Mouse (Mus musculus): ENCODE measurements around the gene Marc2. TPM values are rescaled to one million over a fixed set of nuclear protein-coding genes. Genes with fewer than 3 reads are reported as not detected.
A peak's percentile ranks its signal among the peaks of the same experiment; 100 is the strongest.

The Marc2 gene
- polyA plus RNA-seq, 1 experiment from 2014 or later = 177 TPM

GRCm38 (mm10) chr1:184782161-184782513 lies 64.1 kb downstream of the Marc2 start:
- 49% methylated on average over 14 of the region's 14 CpGs for WGBS
- Histone ChIP-seq H3K27ac (ENCODE audit: low read depth, low read length) (no peak overlapping the region), H3K4me2 (replicated peaks; ENCODE audit: low read depth, low read length) (no peak overlapping the region), H3K9me3 (ENCODE audit: control insufficient read depth, low read length) (no peaks in the 10 kb centered on the region), H3K36me3 (ENCODE audit: control insufficient read depth, insufficient read depth, low read length) (no peaks in the 10 kb centered on the region), H3K4me3 (ENCODE audit: low read length) (no peak overlapping the region), H3K9ac (ENCODE audit: low read depth, low read length) (no peak overlapping the region), H3K4me1 (ENCODE audit: control insufficient read depth, insufficient read depth, low read length) (no peaks in the 10 kb centered on the region), H3K27me3 (ENCODE audit: control insufficient read depth, insufficient read depth, low read length) (peaks cover 4% of the 10 kb centered on the region; the same call in 1 of the 2 replicates)
- peak; percentile 61; the same call in 1 of the 2 replicates for ATAC-seq (ENCODE audit: low FRiP score, low TSS enrichment)

DNA sequence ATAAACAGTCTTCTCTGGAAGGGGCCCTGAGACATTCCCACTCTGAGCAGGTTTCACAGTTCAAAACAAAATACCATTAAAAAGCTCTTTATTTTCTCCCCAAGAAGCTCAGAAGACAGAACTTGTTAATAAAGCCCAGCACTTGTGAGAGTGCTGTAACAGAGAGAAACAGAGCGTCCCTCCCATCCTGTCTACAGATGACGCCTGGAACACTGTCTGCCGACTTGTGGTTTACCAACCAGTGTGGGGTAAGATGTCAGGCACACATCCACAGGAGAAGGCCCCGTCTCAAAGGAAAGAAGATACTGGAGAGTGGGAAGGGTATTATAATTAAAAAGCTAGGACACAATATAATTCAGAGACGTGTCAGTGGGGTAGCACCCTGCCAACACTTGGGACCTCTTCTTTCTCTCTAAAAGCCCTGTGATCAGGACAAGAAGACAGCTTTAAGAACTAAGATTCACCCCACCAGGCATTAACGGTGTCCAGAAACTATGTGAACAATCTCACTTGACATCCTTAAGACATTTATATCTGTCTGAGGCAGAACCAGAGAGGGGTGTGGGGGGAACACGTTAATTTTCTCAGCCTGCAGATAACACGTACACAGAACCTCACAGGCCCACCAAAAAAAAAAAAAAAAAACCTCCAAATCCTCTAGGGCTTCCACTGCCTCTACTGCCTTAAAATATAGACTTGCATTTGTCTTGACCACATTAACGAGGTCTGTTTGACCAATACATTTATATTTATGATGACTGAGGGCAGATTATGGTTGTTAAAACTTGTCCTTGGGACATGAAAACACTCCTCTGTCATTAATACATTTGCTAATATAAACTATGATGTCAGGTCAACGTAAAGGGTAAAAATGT lies 64.7 kb downstream of the Marc2 start:
- no peak overlapping the region for H3K9ac ChIP-seq (ENCODE audit: low read depth, low read length)
- H3K4me1 ChIP-seq (ENCODE audit: control insufficient read depth, insufficient read depth, low read length) = no peaks in the 10 kb centered on the region
- H3K4me2 ChIP-seq (replicated peaks; ENCODE audit: low read depth, low read length) = no peak overlapping the region
- peaks cover 7% of the 10 kb centered on the region; the same call in 1 of the 2 replicates for H3K27me3 ChIP-seq (ENCODE audit: control insufficient read depth, insufficient read depth, low read length)
- ATAC-seq (ENCODE audit: low FRiP score, low TSS enrichment) = 0 out of 2 replicates have a peak, but pooled peaks have one; percentile 25
- H3K4me3 ChIP-seq (ENCODE audit: low read length) = no peak overlapping the region
- no peak overlapping the region for H3K27ac ChIP-seq (ENCODE audit: low read depth, low read length)
- 50% methylated on average over 10 of the region's 10 CpGs for WGBS
- H3K36me3 ChIP-seq (ENCODE audit: control insufficient read depth, insufficient read depth, low read length) = no peaks in the 10 kb centered on the region
- no peaks in the 10 kb centered on the region for H3K9me3 ChIP-seq (ENCODE audit: control insufficient read depth, low read length)

GRCm38 (mm10) chr1:184778157-184778556 lies 68.1 kb downstream of the Marc2 start:
- H3K4me2 ChIP-seq (replicated peaks; ENCODE audit: low read depth, low read length) = no peak overlapping the region
- no peaks in the 10 kb centered on the region for H3K4me1 ChIP-seq (ENCODE audit: control insufficient read depth, insufficient read depth, low read length)
- H3K27ac ChIP-seq (ENCODE audit: low read depth, low read length) = no peak overlapping the region
- ATAC-seq (ENCODE audit: low FRiP score, low TSS enrichment) = no peak
- no peaks in the 10 kb centered on the region for H3K9me3 ChIP-seq (ENCODE audit: control insufficient read depth, low read length)
- no peak overlapping the region for H3K4me3 ChIP-seq (ENCODE audit: low read length)
- H3K27me3 ChIP-seq (ENCODE audit: control insufficient read depth, insufficient read depth, low read length) = peaks cover 15% of the 10 kb centered on the region
- no peaks in the 10 kb centered on the region for H3K36me3 ChIP-seq (ENCODE audit: control insufficient read depth, insufficient read depth, low read length)
- no peak overlapping the region for H3K9ac ChIP-seq (ENCODE audit: low read depth, low read length)
- 90% methylated on average over 6 of the region's 6 CpGs for WGBS

DNA sequence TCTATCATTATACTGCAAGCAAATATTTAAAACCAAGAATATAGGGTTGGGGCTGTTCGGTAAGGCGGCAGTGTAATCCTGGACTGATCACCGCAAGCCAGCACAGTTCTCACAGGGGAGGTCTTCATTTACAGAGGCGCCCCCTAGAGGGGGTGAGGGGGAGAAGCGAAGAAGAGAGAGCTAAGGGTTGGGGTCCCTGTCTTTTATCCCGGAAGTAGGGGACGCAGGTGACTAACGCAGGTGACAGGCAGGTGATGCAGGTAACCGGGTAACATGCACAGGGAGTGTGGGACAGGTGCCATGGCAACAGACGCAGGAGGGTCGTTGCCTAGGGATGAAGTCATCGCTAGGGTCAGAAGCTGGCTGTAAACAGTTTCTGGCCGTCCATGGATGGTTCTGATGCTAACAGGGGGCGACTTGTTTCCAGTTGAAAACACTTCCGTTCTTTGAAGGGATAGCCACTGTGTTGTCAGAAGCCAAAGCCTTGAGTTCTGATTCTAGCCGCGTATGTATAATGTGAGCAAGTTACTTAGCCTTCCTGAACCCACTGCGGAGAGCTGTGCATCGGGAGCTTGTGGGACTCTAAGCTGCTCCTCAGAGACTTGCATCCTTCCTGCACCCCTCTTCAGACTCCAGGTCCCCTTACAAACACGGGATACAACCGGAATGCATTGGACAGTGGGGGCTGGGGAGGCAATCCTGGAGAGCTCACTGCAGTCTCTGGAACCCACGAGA lies 69.0 kb downstream of the Marc2 start:
- Histone ChIP-seq H3K4me1 (ENCODE audit: control insufficient read depth, insufficient read depth, low read length) (no peaks in the 10 kb centered on the region), H3K27ac (ENCODE audit: low read depth, low read length) (no peak overlapping the region), H3K27me3 (ENCODE audit: control insufficient read depth, insufficient read depth, low read length) (peaks cover 21% of the 10 kb centered on the region), H3K4me3 (ENCODE audit: low read length) (no peak overlapping the region), H3K9me3 (ENCODE audit: control insufficient read depth, low read length) (no peaks in the 10 kb centered on the region), H3K36me3 (ENCODE audit: control insufficient read depth, insufficient read depth, low read length) (no peaks in the 10 kb centered on the region), H3K4me2 (replicated peaks; ENCODE audit: low read depth, low read length) (no peak overlapping the region), H3K9ac (ENCODE audit: low read depth, low read length) (no peak overlapping the region)
- 0 out of 2 replicates have a peak, but pooled peaks have one; percentile 8 for ATAC-seq (ENCODE audit: low FRiP score, low TSS enrichment)
- 38% methylated on average over 22 of the region's 22 CpGs for WGBS

DNA sequence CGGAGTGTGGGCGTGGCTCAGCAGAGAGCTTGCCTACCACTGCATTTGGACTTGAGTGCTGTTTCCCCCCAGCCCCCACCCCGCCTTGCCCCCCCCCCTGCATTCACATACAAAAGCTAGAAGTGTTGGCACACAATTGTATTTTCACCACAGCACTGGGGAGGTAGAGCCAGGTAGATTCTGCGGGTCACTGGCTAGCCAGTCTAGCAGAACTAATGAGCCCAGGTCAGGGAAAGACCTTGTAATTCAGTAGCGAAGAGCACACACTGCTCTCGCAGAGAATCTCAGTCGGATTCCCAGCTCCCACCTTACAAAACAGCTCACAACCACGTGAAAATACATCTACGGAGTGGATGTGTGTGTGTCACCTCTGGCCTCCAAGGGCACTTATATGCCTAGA lies 71.0 kb downstream of the Marc2 start:
- Histone ChIP-seq H3K4me1 (ENCODE audit: control insufficient read depth, insufficient read depth, low read length) (0 out of 2 replicates have a peak, but pooled peaks cover 3% of the 10 kb centered on the region), H3K9me3 (ENCODE audit: control insufficient read depth, low read length) (no peaks in the 10 kb centered on the region), H3K36me3 (ENCODE audit: control insufficient read depth, insufficient read depth, low read length) (no peaks in the 10 kb centered on the region), H3K4me2 (replicated peaks; ENCODE audit: low read depth, low read length) (no peak overlapping the region), H3K4me3 (ENCODE audit: low read length) (no peak overlapping the region), H3K27me3 (ENCODE audit: control insufficient read depth, insufficient read depth, low read length) (peaks cover 21% of the 10 kb centered on the region), H3K27ac (ENCODE audit: low read depth, low read length) (no peak overlapping the region), H3K9ac (ENCODE audit: low read depth, low read length) (no peak overlapping the region)
- WGBS = 33% methylated on average over 9 of the region's 9 CpGs
- no peak for ATAC-seq (ENCODE audit: low FRiP score, low TSS enrichment)

GRCm38 (mm10) chr1:184771891-184772249 lies 74.4 kb downstream of the Marc2 start:
- Histone ChIP-seq H3K9me3 (ENCODE audit: control insufficient read depth, low read length) (no peaks in the 10 kb centered on the region), H3K36me3 (ENCODE audit: control insufficient read depth, insufficient read depth, low read length) (no peaks in the 10 kb centered on the region), H3K4me3 (ENCODE audit: low read length) (no peak overlapping the region), H3K9ac (ENCODE audit: low read depth, low read length) (no peak overlapping the region), H3K4me2 (replicated peaks; ENCODE audit: low read depth, low read length) (peak overlapping the region; percentile 19; the same call in 1 of the 2 replicates), H3K27me3 (ENCODE audit: control insufficient read depth, insufficient read depth, low read length) (peaks cover 14% of the 10 kb centered on the region), H3K4me1 (ENCODE audit: control insufficient read depth, insufficient read depth, low read length) (0 out of 2 replicates have a peak, but pooled peaks cover 3% of the 10 kb centered on the region), H3K27ac (ENCODE audit: low read depth, low read length) (no peak overlapping the region)
- peak; percentile 65 for ATAC-seq (ENCODE audit: low FRiP score, low TSS enrichment)
- WGBS = 8% methylated on average over 9 of the region's 9 CpGs

DNA sequence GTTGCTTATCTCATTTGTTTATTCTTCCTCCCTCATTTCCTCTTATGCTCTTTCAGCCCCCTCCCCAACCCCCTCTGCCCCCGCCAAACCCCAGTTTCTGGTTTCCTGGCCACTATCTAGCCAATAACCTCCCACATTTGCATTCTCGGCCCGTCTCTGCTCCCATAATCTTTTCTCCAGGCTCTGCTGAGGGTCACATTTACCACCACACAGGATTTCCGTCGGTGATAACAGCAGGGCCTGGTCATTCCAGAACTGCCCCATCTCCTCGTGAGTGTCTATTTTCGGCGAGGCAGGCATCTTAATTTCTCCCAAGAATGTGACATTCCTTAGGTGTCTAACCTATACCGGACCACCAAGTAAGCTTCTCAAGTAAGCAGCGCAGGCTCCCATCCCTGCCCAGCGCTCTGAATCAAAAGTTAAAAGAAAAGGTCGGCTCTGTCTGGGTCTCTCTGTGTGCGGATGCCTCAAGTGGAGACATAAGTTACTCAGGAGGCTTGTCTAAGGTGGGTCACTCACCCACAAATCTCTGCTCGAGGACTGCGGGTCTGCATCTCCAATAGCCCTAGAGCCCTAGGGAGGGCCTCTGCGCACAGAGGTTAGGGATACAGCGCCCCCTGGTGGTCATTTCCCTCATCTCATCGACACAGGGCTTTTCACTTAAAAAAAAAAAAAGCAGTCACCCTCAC lies 74.9 kb downstream of the Marc2 start:
- no peak overlapping the region for H3K27ac ChIP-seq (ENCODE audit: low read depth, low read length)
- ATAC-seq (ENCODE audit: low FRiP score, low TSS enrichment) = peak; percentile 65

GRCm38 (mm10) chr1:184763866-184764265 lies 82.4 kb downstream of the Marc2 start:
- Histone ChIP-seq H3K9ac (ENCODE audit: low read depth, low read length) (no peak overlapping the region), H3K9me3 (ENCODE audit: control insufficient read depth, low read length) (no peaks in the 10 kb centered on the region), H3K4me3 (ENCODE audit: low read length) (no peak overlapping the region), H3K27ac (ENCODE audit: low read depth, low read length) (no peak overlapping the region), H3K4me1 (ENCODE audit: control insufficient read depth, insufficient read depth, low read length) (no peaks in the 10 kb centered on the region), H3K36me3 (ENCODE audit: control insufficient read depth, insufficient read depth, low read length) (no peaks in the 10 kb centered on the region), H3K27me3 (ENCODE audit: control insufficient read depth, insufficient read depth, low read length) (no peaks in the 10 kb centered on the region), H3K4me2 (replicated peaks; ENCODE audit: low read depth, low read length) (no peak overlapping the region)
- no peak for ATAC-seq (ENCODE audit: low FRiP score, low TSS enrichment)
- 50% methylated on average over 3 of the region's 3 CpGs for WGBS

More for the DNA sequence above, 74.9 kb downstream of the Marc2 start:
- Histone ChIP-seq H3K4me1 (ENCODE audit: control insufficient read depth, insufficient read depth, low read length) (0 out of 2 replicates have a peak, but pooled peaks cover 3% of the 10 kb centered on the region), H3K9me3 (ENCODE audit: control insufficient read depth, low read length) (no peaks in the 10 kb centered on the region), H3K4me2 (replicated peaks; ENCODE audit: low read depth, low read length) (peak overlapping the region; percentile 19; the same call in 1 of the 2 replicates), H3K36me3 (ENCODE audit: control insufficient read depth, insufficient read depth, low read length) (no peaks in the 10 kb centered on the region), H3K4me3 (ENCODE audit: low read length) (no peak overlapping the region), H3K27me3 (ENCODE audit: control insufficient read depth, insufficient read depth, low read length) (peaks cover 14% of the 10 kb centered on the region), H3K9ac (ENCODE audit: low read depth, low read length) (no peak overlapping the region)
- WGBS = 19% methylated on average over 18 of the region's 18 CpGs
